Mouse (Mus musculus) heart, embryonic 15.5 days (tissue): ENCODE results near the gene Ciart. TPM values are rescaled to one million over a fixed set of nuclear protein-coding genes. Genes with fewer than 3 reads are reported as not detected.

Experiments used
- ATAC-seq: fragments of 200-750 bp; cut with Nextera tagmentation; replicated peaks from 2 replicates; pipeline ENCODE4 v1.8.0; 2017; ENCODE audit warnings: low read depth, moderate TSS enrichment; ENCODE audit not compliant: insufficient number of reproducible peaks, insufficient read depth, low FRiP score
- H3K27ac ChIP-seq: fragments of 300-500 bp; sonication (generic); 2 replicates; pipeline ENCODE4 v1.5.1; 2015; ENCODE audit warnings: mild to moderate bottlenecking, inconsistent platforms
- H3K27me3 ChIP-seq: fragments of 300-500 bp; sonication (generic); 2 replicates; pipeline ENCODE4 v1.6.1; 2015; ENCODE audit warnings: inconsistent platforms
- H3K36me3 ChIP-seq: fragments of 300-500 bp; sonication (generic); 2 replicates; pipeline ENCODE4 v1.6.1; 2015; ENCODE audit warnings: mild to moderate bottlenecking, inconsistent platforms
- H3K4me1 ChIP-seq: fragments of 300-500 bp; sonication (generic); replicated peaks from 2 replicates; pipeline ENCODE4 v1.6.1; 2015; ENCODE audit warnings: inconsistent platforms
- H3K4me2 ChIP-seq: fragments of 300-500 bp; sonication (generic); 2 replicates; pipeline ENCODE4 v1.6.1; 2015; ENCODE audit warnings: inconsistent platforms, mild to moderate bottlenecking, moderate library complexity
- H3K4me3 ChIP-seq: fragments of 300-500 bp; sonication (generic); 2 replicates; pipeline ENCODE4 v1.5.1; 2015; ENCODE audit warnings: mild to moderate bottlenecking, inconsistent platforms
- H3K9ac ChIP-seq: fragments of 300-500 bp; sonication (generic); 2 replicates; pipeline ENCODE4 v1.6.1; 2015; ENCODE audit warnings: mild to moderate bottlenecking, inconsistent platforms
- H3K9me3 ChIP-seq: fragments of 300-500 bp; sonication (generic); replicated peaks from 2 replicates; pipeline ENCODE4 v1.6.1; 2016; ENCODE audit warnings: inconsistent platforms
- WGBS: fragments of 180-500 bp; shearing (Covaris S2); methylation state at CpG from one replicate; pipeline ENCODE4 v1.1.7; 2015; ENCODE audit warnings: mixed read lengths; 5-methylcytosine and 5-hydroxymethylcytosine counted together
- polyA plus RNA-seq: library from polyadenylated mRNA; unstranded; fragments of >200 nt; fragmentation: Nextera tagmentation; extraction: Ambion mirVana; gene quantifications from 2 replicates; pipeline ENCODE4 v1.2.1, GENCODE M21; 2015

The Ciart gene
- polyA plus RNA-seq, 1 experiment from 2014 or later, result 3.6 TPM

DNA sequence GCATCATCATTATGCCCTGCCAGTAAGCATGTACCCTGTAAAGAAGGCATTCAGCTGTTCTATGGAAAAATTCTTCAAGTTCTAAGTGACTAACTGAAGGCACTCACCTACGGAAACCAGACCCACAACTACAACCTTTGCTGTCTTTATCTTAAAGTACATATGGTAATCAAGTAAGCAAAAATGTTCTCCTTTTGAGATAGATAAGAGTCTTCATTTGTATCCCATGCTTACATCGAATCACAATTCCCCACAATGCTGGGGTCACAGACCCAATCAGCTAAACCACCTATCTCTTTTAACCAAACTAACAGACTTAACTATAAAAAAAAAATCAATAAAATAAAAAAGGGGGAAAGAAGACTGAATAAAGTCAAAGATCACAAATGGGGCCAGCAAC, 42.8 kb downstream of the Ciart start:
- 87% methylated on average over 2 of the region's 2 CpGs for WGBS
- Histone ChIP-seq H3K4me1 (no peaks in the 10 kb centered on the region), H3K27me3 (no peaks in the 10 kb centered on the region), H3K9ac (no peak overlapping the region), H3K27ac (no peak overlapping the region), H3K36me3 (peaks cover 77% of the 10 kb centered on the region), H3K9me3 (no peaks in the 10 kb centered on the region), H3K4me3 (no peak overlapping the region), H3K4me2 (no peak overlapping the region)
- no peak for ATAC-seq

DNA sequence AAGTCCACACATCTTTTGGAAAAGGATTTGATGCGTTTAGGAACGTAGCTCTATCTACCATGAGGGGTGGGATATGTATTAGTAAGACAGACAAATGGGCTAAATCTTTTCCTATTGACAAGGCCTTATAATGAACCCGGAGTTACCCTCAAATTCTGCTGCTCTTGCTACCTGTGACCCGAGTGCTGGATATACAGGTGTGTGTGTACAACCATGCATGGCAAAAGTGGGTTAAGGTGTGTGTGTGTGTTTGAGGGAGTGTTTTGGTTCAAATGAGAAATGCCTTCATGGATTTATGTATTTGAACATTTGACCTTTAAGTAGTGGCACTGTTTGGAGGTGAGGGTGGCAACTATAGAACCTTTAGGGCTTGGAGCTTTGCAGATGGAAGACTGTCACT, 53.0 kb downstream of the Ciart start:
- Histone ChIP-seq H3K4me3 (no peak overlapping the region), H3K4me2 (no peak overlapping the region), H3K27ac (no peak overlapping the region), H3K36me3 (peaks cover 63% of the 10 kb centered on the region), H3K4me1 (no peaks in the 10 kb centered on the region), H3K27me3 (no peaks in the 10 kb centered on the region), H3K9ac (no peak overlapping the region), H3K9me3 (no peaks in the 10 kb centered on the region)
- no peak for ATAC-seq
- 95% methylated on average over 4 of the region's 4 CpGs for WGBS

Other genes starting within 250 kb of the Ciart start
- 38.4 and 45.4 TPM in 2 replicates for gene Mcl1, start 223.5 kb downstream of the Ciart start, polyA plus RNA-seq
- 6.9 and 10.6 TPM in 2 replicates for gene Adamtsl4, start 194.3 kb downstream of the Ciart start, polyA plus RNA-seq
- 56.3 and 60.6 TPM in 2 replicates for gene Ecm1, start 142.7 kb downstream of the Ciart start, polyA plus RNA-seq
- 31.3 and 42.4 TPM in 2 replicates for gene Tars2, start 122.0 kb downstream of the Ciart start, polyA plus RNA-seq
- 17.6 and 19.6 TPM in 2 replicates for gene Rprd2, start 63.4 kb downstream of the Ciart start, polyA plus RNA-seq
- 27.5 and 31.0 TPM in 2 replicates for gene Prpf3, start 26.4 kb downstream of the Ciart start, polyA plus RNA-seq
- 323 and 434 TPM in 2 replicates for gene Mrps21, start 10.7 kb downstream of the Ciart start, polyA plus RNA-seq
- 38.4 and 43.5 TPM in 2 replicates for gene BC028528, start 9.8 kb upstream of the Ciart start, polyA plus RNA-seq
- gene Aph1a, start 11.7 kb upstream of the Ciart start, polyA plus RNA-seq, result 33.3 and 35.8 TPM in 2 replicates
- gene Car14, start 22.4 kb upstream of the Ciart start, polyA plus RNA-seq, result 46.9 and 55.7 TPM in 2 replicates
- gene Anp32e, start 47.0 kb upstream of the Ciart start, polyA plus RNA-seq, result 183 and 187 TPM in 2 replicates
- 64.3 and 69.6 TPM in 2 replicates for gene Plekho1, start 113.8 kb upstream of the Ciart start, polyA plus RNA-seq
- 38.3 and 40.2 TPM in 2 replicates for gene Vps45, start 176.2 kb upstream of the Ciart start, polyA plus RNA-seq
- gene Otud7b, start 222.3 kb upstream of the Ciart start, polyA plus RNA-seq, result 20.1 and 24.5 TPM in 2 replicates